Mouse (Mus musculus): ENCODE measurements around the gene Agtpbp1.

The Agtpbp1 gene

GRCm38 (mm10) chr13:59531203-59531602 lies 53.8 kb downstream of the Agtpbp1 start:
- no peak for DNase-seq (ENCODE audit: low spot score)

- DNase-seq (ENCODE audit: low spot score), result no peak
These were observed 54.5 kb downstream of the Agtpbp1 start for GRCm38 (mm10) chr13:59530491-59530890.

GRCm38 (mm10) chr13:59521271-59522064 lies 63.6 kb downstream of the Agtpbp1 start:
- no peak for DNase-seq (ENCODE audit: low spot score)

- no peak for DNase-seq (ENCODE audit: low spot score)
These were observed 64.2 kb downstream of the Agtpbp1 start for GRCm38 (mm10) chr13:59520834-59521233.

- DNase-seq (ENCODE audit: low spot score), result no peak
These were observed 65.5 kb downstream of the Agtpbp1 start for GRCm38 (mm10) chr13:59519479-59519878.

GRCm38 (mm10) chr13:59518016-59518415 lies 67.0 kb downstream of the Agtpbp1 start:
- DNase-seq (ENCODE audit: low spot score), result no peak

GRCm38 (mm10) chr13:59515074-59515473 lies 70.0 kb downstream of the Agtpbp1 start:
- no peak for DNase-seq (ENCODE audit: low spot score)

- no peak for DNase-seq (ENCODE audit: low spot score)
These were observed 75.2 kb downstream of the Agtpbp1 start for GRCm38 (mm10) chr13:59509644-59510366.

GRCm38 (mm10) chr13:59508584-59508983 lies 76.4 kb downstream of the Agtpbp1 start:
- DNase-seq (ENCODE audit: low spot score), result no peak

- DNase-seq (ENCODE audit: low spot score), result no peak
These were observed 78.6 kb downstream of the Agtpbp1 start for GRCm38 (mm10) chr13:59506450-59506849.

- no peak for DNase-seq (ENCODE audit: low spot score)
These were observed 79.2 kb downstream of the Agtpbp1 start for GRCm38 (mm10) chr13:59505867-59506266.

- DNase-seq (ENCODE audit: low spot score), result no peak
These were observed 81.4 kb downstream of the Agtpbp1 start for GRCm38 (mm10) chr13:59503581-59503980.

GRCm38 (mm10) chr13:59499831-59500230 lies 85.2 kb downstream of the Agtpbp1 start:
- DNase-seq (ENCODE audit: low spot score), result no peak

- DNase-seq (ENCODE audit: low spot score), result no peak
These were observed 85.7 kb downstream of the Agtpbp1 start for GRCm38 (mm10) chr13:59499374-59499773.

GRCm38 (mm10) chr13:59498191-59498590 lies 86.8 kb downstream of the Agtpbp1 start:
- DNase-seq (ENCODE audit: low spot score), result no peak

- DNase-seq (ENCODE audit: low spot score), result no peak
These were observed 89.2 kb downstream of the Agtpbp1 start for GRCm38 (mm10) chr13:59495839-59496238.

GRCm38 (mm10) chr13:59494619-59495262 lies 90.3 kb downstream of the Agtpbp1 start:
- no peak for DNase-seq (ENCODE audit: low spot score)

- DNase-seq (ENCODE audit: low spot score), result no peak
These were observed 94.3 kb downstream of the Agtpbp1 start for GRCm38 (mm10) chr13:59490726-59491125.

- DNase-seq (ENCODE audit: low spot score), result peak; percentile 30
These were observed 95.9 kb downstream of the Agtpbp1 start for GRCm38 (mm10) chr13:59489143-59489542.

- DNase-seq (ENCODE audit: low spot score), result no peak
These were observed 97.7 kb downstream of the Agtpbp1 start for GRCm38 (mm10) chr13:59487287-59487686.

- no peak for DNase-seq (ENCODE audit: low spot score)
These were observed 98.8 kb downstream of the Agtpbp1 start for GRCm38 (mm10) chr13:59486243-59486642.

- no peak for DNase-seq (ENCODE audit: low spot score)
These were observed 99.6 kb downstream of the Agtpbp1 start for GRCm38 (mm10) chr13:59485456-59485855.

GRCm38 (mm10) chr13:59481484-59481855 lies 103.6 kb downstream of the Agtpbp1 start:
- DNase-seq (ENCODE audit: low spot score), result no peak
